Mouse (Mus musculus) liver, embryonic 14.5 days (tissue): ENCODE measurements at regions not wholly inside any gene's neighbourhood (a gene's known extent, or its start where the extent isn't known, plus 50 kb on each side); places are given as distances from the start of the nearest gene placed in this dataset.

Experiments
- CTCF ChIP-seq: IDR thresholded peaks from 2 replicates; pipeline ENCODE4 v1.5.1; 2016; ENCODE audit warnings: antibody characterized with exemption, low read depth, control low read depth
- EP300 ChIP-seq: IDR thresholded peaks from 2 replicates; pipeline ENCODE4 v1.6.1; 2016; ENCODE audit warnings: antibody characterized with exemption, low read depth

GRCm38 (mm10) chr15:72359636-72360035 lies 1474.7 kb upstream of the Gm6569 start:
- TF ChIP-seq CTCF (no peak), EP300 (no peak)
